Mouse (Mus musculus) CD4-positive, CD25-positive, alpha-beta regulatory T cell, adult 4 months (primary cell): Measurements from ENCODE around the gene Eya3. TPM values are rescaled to one million over a fixed set of nuclear protein-coding genes. Genes with fewer than 3 reads are reported as not detected.
"Not testable (repeated sequence)": the region's sequence is repeated elsewhere in the genome, so short reads cannot be mapped to it uniquely, and the experiment has no call there.

ENCODE experiments used
- ATAC-seq: one replicate; pipeline ENCODE4 v1.8.0; 2017
- polyA plus RNA-seq, 2 experiments: library from polyadenylated mRNA; unstranded; fragments of 100-300 nt; shearing (Covaris generic); gene quantifications; one replicate each; pipeline ENCODE4 v1.2.1; 2017

Gene Eya3
- polyA plus RNA-seq, 2 experiments from 2014 or later: 35.5 to 42.1 TPM

DNA sequence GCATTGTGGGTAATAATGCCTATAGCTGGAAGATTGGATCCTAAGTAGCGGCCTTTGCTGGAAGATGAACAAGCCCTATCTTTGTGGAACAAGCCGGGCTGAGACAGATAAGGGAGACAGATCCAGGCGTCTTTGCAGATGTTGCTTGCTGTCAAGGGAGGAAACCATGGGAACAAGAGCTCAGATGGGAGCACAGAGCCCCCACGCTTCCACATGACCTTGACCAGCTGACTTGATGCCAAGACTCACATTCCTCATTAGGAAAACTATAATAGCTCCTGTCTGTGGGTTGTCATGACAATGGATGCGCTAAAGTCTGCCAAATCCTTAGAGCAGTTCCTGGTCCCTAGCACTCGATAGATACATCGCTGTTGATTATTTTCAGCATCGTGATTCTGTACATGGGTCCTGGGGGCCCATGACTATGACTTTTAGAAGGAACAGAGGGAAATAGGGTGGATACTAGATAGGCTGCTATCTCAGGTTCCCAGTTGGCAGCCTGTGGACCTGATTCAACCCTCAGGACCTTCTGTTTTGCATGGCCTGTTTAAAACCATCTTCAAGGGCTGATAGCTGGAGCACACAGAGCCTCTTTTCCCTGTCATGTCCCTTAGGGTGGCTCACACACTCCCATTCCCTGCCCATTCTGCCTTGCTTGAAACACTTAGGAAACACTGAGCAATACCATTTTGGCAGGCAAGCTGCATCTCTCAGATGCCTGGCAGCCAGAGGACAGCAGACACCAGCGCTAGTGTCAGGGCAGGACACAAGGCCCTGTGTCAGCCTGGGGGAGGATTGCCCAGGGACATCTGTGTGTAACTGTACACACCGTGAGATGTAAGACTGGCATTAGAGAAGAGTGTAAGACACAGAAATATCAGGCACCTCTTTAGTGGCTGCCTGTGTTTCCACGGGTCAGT is 105.5 kb downstream of the Eya3 start:
- ATAC-seq: no peak

- ATAC-seq: no peak
These were observed 108.2 kb downstream of the Eya3 start for GRCm38 (mm10) chr4:132746911-132747517.

- peak; percentile 88 for ATAC-seq
These were observed 109.0 kb downstream of the Eya3 start for GRCm38 (mm10) chr4:132747664-132748259.

- ATAC-seq: no peak
These were observed 110.0 kb downstream of the Eya3 start for GRCm38 (mm10) chr4:132748778-132749177.

GRCm38 (mm10) chr4:132749258-132749982 is 110.6 kb downstream of the Eya3 start:
- ATAC-seq: no peak

GRCm38 (mm10) chr4:132752992-132753391 is 114.2 kb downstream of the Eya3 start:
- ATAC-seq: no peak

- ATAC-seq: peak; percentile 89
These were observed 118.2 kb downstream of the Eya3 start, which contains the start of gene Smpdl3b for GRCm38 (mm10) chr4:132756974-132757373. Gene Smpdl3b (minus strand): TSS chr4:132757252.

GRCm38 (mm10) chr4:132757633-132758351 is 119.0 kb downstream of the Eya3 start:
- ATAC-seq: no peak

- no peak for ATAC-seq
These were observed 121.5 kb downstream of the Eya3 start for GRCm38 (mm10) chr4:132760296-132760695.

GRCm38 (mm10) chr4:132762602-132763001 is 123.8 kb downstream of the Eya3 start:
- ATAC-seq: no peak

DNA sequence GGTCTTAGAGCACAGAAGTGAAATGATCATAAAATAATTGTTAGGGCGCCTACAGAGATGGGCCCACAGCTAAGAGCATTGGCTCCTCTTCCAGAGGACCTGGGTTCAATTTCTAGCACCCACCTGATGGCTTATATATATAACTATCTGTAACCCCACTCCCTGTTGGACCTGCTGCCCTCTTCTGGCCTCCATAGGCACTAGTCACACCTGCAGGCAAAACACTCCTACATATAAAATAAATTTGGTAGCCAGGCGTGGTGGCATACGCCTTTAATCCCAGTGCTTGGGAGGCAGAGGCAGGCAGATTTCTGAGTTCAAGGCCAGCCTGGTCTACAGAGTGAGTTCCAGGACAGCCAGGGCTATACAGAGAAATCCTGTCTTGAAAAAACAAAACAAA is 124.3 kb downstream of the Eya3 start:
- not testable (repeated sequence) for ATAC-seq

DNA sequence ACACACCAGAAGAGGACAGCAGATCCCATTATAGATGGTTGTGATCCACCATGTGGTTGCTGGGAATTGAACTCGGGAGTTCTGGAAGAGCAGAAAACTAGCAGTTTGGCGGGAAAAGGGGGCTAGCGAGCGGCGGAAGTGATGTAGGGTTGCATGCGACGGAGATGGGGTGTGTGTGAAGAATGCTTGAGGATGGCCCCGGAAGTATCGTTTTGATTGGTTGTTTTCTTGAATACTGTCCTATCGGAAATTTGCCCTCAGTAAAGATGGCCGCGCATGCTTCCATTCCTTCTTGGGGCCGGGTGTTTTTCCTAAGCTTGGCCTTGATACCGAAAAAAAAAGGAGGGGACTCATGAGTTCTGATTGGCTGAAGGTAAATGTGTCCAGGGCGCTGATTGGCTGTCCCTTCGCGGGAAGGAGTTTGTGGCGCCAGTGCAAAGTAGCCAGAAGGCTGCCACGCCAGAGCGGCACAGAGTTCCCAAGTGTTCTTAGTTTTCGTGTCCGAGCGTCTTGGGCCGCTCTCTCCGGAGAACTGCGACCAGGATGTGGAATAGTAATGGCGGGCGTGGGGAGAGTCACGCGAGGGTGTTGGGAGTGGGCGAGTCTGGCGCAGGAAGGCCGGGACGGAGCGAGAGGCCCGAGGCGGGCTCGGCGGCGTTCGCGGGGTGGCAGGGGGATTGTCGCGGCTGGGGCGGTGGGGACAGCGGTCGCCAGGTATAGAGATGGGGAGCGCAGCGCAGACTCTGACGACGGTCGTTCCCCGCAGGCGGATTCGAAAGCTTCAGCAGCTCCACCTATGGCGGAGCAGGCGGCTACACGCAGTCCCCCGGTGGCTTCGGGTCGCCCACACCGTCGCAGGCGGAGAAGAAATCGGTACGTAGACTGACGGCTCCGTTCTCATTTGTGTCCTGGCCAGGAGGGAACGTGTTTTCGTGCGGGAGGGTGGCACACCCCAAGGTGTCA is 129.4 kb downstream of the Eya3 start, which contains the start of gene Rpa2:
TSS of gene Rpa2 (plus strand) at position 419 of the 963 bp plus-strand sequence.
- peak; percentile 95 for ATAC-seq

GRCm38 (mm10) chr4:132771776-132772175 is 133.0 kb downstream of the Eya3 start:
- no peak for ATAC-seq

Other genes starting within 250 kb of the Eya3 start
- 1 to 10 TPM; 5.6 to 6.0 TPM for gene Phactr4, start 216.5 kb upstream of the Eya3 start, polyA plus RNA-seq
- gene Med18, start 175.1 kb upstream of the Eya3 start, polyA plus RNA-seq: 10 to 100 TPM; 24.7 to 30.1 TPM
- 1 to 10 TPM; 1.6 to 2.4 TPM for gene Sesn2, start 128.5 kb upstream of the Eya3 start, polyA plus RNA-seq
- gene Atpif1, start 105.3 kb upstream of the Eya3 start, polyA plus RNA-seq: 100 to 1,000 TPM; 163 to 184 TPM
- 100 to 1,000 TPM; 322 to 338 TPM for gene Dnajc8, start 103.4 kb upstream of the Eya3 start, polyA plus RNA-seq
- gene Ptafr, start 74.9 kb upstream of the Eya3 start, polyA plus RNA-seq: 1 to 10 TPM; 3.8 to 4.2 TPM
- 10 to 100 TPM in 1 of 2 experiments, 1 to 10 TPM in 1; 5.4 to 14.9 TPM for gene Xkr8, start 93.6 kb downstream of the Eya3 start, polyA plus RNA-seq
- gene Smpdl3b, start 118.3 kb downstream of the Eya3 start, polyA plus RNA-seq: 1 to 10 TPM in 1 of 2 experiments, under 1 TPM in 1; 0.96 to 1.8 TPM
- gene Rpa2, start 129.3 kb downstream of the Eya3 start, polyA plus RNA-seq: 10 to 100 TPM; 64.3 to 66.9 TPM
- gene Themis2, start 157.4 kb downstream of the Eya3 start, polyA plus RNA-seq: 1 to 10 TPM in 1 of 2 experiments, under 1 TPM in 1; 0.24 to 1.1 TPM
- 10 to 100 TPM; 22.2 to 34.8 TPM for gene Ppp1r8, start 204.2 kb downstream of the Eya3 start, polyA plus RNA-seq
- 10 to 100 TPM; 32.3 to 38.6 TPM for gene Stx12, start 245.5 kb downstream of the Eya3 start, polyA plus RNA-seq